Mouse (Mus musculus): ENCODE measurements at regions not wholly inside any gene's neighbourhood (a gene's known extent, or its start where the extent isn't known, plus 50 kb on each side); places are given as distances from the start of the nearest gene placed in this dataset.

DNA sequence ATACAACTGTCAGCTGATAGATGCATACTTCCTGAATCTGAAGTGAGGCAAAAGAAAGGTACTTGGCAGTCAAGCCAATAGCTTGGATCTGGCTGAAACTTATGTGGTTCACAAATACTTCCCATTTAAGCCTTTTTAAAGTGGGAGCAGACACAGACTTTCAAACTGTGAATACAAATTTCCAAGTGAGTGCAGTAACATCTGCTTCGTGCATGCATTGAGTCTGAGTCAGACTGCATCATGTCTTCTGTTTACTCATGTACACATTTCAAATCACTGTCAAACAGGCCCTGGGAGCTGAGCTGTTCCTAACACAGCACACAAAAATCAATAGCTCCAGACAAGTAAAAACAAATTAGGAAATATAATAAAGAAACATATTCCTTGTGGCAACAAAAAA lies 155.8 kb upstream of the Impad1 start:
- TF ChIP-seq POLR2A (IDR thresholded peaks at IDR 0.05; ENCODE audit: insufficient read depth, low read depth, low read length) (no peak), CTCF (IDR thresholded peaks at IDR 0.05) (no peak)

Data from heart, adult 2 months (tissue).